Mouse (Mus musculus) left cerebral cortex, adult 8-10 months (tissue): Measurements from ENCODE around the gene Ipo13. TPM values are rescaled to one million over a fixed set of nuclear protein-coding genes. Genes with fewer than 3 reads are reported as not detected.
A peak's percentile ranks its signal among the peaks of the same experiment; 100 is the strongest.

Source experiments
- DNase-seq, 2 experiments: peaks; one replicate each; pipeline ENCODE4 v3.0.0; 2022; ENCODE audit warnings: low spot score in 2 of 2
- total RNA-seq, 4 experiments: library from RNA; stranded (reverse); gene quantifications; 2 replicates each; pipeline ENCODE4 v1.2.4; 2022

The Ipo13 gene
- total RNA-seq, 4 experiments from 2014 or later, result 122 to 133 (median 124) TPM

DNA sequence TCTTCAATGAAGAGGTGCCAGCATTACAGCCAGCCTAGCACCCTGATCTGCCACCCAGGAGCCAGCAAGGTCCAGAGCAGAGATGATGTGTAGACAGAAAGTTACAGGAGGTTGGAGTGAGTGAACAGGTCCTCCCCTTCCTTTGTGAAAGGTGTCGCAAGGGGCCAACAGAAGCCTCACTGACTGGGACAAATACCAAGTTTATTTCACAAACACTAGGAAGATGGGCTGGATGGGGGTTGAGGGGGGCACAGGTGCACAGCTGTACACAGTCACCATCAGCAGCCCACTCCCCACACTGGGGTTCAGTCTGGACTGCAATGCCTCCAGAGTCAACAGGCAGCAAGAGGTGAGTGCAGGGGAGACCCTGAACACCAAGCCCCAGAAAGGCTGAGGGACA is 30.7 kb downstream of the Ipo13 start:
- DNase-seq, result no peak

DNA sequence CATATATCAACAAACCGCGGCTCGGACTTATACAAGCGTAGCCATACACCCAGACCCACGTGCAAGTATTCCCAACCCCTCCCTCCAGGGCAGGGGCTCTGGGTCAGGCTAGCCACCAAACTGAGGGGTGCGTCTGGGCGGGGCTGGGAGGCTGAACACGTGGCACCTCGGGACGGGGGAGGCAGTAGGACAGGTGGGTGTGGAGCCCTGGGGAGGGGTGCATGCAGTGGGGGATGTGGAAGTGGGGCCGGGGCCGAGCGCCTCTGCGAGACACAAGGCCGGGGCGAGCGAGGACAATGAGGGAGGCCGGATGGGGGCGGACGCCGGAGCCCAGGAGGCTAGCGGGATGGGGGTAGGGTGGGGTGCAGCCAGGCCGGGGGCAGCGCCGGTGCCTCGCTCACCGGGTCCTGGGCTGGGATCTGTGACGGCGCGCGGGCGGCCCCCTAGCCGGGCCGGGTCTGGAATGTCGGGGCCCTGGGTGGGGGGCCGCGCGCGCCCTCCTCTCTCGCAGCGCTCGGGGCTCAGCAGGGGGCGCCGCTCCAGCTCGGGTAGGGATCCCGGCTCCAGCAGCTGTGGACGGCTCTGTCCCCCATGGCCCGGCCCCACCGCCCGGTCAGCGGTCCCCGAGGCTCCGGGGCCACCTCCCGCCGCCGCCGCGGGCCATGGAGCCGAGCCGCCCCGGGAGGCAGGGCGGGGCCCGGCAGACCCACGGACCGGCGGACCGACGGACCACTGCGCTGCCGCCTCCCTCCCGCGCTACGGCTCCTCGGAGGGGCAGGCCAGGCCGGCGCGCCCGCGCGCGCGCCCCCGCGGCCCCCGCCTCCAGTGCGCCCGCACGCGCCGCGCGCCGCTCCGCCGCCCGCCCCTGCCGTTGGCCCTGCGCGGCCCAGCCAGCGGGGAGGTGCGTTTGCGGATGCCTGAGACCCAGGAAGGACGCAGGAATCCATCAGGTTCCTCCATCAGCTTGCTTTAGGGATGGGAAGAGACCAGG is 31.8 kb downstream of the Ipo13 start, which contains the start of gene B4galt2:
TSS of gene B4galt2 (minus strand) at position 787 of the 991 bp plus-strand sequence.
- peak in 1 of 2 experiments; percentile 53 for DNase-seq

DNA sequence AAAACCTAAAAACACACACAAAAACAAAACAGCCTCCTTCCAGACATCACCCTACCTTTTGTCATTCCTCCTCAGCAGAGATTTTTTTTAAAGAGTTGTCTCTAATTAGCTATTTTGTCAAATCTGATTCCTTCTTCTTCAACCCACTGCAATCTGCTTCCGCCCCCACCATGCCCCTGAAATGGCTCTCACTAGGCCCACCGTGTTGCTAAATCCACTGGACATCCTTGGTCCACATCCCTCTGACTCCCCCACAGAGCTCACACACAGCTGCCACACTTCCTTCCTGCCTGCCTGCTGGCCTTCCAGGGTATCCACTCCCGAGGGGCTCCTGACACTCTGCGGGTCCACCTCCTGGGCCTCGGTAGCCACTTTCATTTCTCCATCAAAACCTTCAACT is 36.1 kb downstream of the Ipo13 start:
- no peak for DNase-seq

DNA sequence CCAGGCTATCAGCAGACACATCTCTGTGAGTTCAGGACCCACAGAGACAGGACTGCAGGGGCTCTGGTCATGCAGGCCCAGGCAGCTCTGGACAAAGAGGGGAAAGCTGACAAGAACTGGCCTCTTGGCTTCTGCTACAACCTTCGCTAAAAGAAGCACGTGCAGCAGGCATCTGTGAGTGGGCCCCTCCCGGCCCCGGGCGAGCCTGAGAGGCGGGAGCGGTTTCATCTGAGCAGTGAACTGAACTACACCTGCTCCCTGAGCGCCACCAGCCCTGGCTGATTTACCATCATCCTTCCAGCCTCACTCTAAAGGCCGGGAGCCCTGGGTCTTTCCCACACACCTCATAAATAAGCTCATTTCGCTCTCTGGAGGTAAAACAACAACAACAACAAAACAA is 36.5 kb downstream of the Ipo13 start:
- no peak for DNase-seq

DNA sequence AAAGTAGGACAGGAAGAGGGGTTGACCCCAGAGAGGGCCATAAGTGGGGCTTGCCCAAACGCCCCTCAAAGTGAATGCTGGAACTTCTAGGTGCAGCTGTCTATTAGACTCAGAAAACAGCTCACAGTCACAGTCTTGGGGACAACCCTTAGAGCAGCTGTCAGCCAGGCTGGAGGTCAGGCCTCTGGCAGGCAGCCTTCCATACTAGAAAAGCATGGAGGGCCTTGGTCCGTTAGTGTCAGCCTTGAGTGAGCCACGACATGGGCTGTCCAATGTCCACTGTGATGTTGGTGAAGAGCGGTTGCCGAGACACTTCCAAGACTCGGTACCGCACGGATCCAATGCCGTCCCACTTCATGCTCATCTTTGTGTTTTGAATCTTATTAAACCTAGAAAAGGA is 41.2 kb downstream of the Ipo13 start:
- no peak for DNase-seq

DNA sequence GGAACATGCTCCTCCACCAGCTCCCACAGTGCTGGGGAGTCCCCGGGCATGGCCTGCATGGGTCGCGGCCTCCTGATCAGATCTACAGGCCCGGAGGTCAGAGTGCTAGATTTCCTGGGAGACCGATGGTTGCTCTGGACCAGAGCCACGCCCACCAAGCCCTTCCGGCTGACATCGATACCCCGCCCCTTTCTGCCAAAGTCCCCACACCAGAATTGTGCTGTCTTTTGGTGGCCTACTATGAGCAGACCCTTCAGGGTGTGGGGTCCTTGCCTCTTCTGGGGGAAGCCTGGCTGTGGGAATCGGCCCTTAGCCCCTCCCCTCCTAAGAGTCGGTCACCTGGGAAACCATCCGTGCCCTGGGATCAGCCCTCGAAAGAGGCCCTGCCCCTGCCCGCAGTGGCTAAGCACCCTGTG is 42.3 kb downstream of the Ipo13 start, which contains the start of gene Ccdc24:
TSS of gene Ccdc24 (minus strand) at position 87 of the 416 bp plus-strand sequence.
- no peak for DNase-seq

DNA sequence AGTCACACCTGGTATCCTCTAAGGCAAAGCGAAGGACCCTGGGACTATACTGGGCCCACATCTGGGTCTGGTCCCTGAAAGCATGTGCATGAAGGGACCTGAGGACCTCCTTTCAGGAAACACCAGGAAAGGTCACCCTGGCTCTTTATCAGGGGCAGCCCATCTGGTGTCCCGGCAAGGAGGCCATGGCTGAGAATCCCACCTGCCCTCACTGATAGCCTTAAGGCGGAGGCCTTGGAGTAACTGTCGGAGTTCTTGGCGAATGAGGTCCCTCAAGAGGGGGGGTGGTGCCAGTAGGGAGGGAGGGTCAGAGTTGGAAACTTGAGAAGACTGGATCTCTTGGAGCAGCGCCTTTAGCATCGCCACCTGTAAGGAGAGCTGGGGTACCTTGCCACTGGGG is 43.0 kb downstream of the Ipo13 start:
- DNase-seq, result no peak

DNA sequence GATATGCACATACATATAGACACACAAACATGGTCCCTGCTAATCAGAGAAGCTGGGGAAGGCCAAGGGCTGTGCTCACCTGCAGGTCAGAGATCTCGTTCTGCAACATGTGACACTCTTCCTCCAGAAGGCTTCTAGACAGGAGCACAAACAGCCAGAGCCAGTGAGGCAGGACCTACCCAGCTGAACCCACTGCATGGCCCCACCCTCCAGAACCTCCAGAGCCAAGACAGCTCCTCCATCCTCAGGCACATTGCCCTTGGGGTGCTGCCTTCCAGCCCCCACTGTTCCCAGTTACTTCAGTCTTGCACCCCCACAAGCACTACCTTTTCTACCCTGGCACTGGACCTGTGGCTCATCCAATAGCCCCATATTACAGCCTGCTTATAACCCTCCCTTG is 44.4 kb downstream of the Ipo13 start:
- DNase-seq, result no peak

DNA sequence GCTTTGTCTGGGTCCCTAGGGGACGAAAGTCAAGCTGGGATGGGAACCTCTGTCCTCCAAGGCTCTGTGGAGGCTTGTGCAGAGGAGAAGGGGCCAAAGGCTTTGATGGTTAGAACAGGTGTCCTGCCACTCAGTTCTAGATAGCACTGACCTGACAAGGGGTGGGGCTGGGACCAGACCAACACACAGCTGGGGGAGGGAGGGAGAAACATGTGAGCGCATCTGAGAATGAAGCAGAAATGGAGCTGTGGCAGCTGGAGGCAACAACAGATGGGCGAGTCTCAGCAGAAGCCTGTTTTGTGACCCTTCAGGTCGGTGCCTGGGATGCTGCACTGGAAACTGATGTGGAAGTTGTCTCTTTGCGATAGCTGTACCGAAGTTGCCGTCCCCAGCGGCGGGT is 45.5 kb downstream of the Ipo13 start:
- no peak for DNase-seq

DNA sequence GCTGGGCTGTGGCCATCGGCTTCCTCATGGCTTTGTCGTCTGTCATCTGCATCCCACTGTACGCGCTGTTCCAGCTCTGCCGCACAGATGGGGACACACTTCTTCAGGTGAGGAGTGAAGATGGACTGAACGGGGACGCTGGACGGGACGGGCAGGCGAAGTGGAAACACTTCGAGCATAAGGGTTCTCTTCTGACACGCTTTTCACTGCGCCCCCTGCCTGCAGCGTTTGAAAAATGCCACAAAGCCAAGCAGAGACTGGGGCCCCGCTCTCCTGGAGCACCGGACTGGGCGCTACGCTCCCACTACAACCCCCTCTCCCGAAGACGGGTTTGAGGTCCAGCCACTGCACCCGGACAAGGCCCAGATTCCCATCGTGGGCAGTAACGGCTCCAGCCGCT is 47.0 kb downstream of the Ipo13 start:
- peak in 1 of 2 experiments; percentile 52 for DNase-seq

DNA sequence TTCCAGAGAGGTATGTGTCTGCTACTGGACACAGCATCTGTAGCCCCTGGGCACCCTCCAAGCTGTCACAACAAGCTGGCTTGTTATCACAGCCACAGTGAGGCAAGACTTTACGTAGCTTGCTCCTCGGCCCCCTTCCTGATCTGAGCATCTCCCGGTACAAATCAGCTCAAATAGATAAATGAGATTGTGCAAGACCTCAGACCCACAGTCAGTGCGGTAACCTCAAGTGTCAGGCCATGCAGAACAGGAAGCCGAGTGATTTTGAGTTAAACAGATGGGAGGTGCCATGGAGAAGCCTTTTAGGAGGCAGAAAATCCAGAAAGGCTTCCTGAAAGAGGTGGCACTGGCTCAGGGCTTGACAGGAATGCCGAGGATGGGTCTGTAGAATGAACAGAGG is 47.8 kb downstream of the Ipo13 start:
- DNase-seq, result no peak

DNA sequence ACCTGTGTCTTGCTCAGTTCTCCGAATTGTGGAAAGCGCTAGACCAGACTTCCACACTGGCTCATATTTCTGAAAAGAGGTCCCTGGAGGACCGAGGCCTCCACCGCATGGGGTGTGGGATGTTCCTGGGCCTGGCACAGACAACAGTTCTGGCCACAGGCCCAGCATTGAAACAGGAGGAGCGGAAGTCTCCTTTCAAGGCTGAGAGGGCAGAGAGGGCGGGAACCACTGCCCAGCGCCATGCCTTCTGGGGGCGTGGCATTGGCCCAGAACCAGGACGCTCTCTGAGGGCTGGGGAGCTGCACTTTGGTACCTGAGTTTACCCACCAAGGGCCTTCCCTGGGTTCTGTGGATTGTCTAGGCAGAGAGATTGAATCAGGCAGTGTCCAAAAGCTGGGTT is 48.7 kb downstream of the Ipo13 start:
- DNase-seq, result no peak

DNA sequence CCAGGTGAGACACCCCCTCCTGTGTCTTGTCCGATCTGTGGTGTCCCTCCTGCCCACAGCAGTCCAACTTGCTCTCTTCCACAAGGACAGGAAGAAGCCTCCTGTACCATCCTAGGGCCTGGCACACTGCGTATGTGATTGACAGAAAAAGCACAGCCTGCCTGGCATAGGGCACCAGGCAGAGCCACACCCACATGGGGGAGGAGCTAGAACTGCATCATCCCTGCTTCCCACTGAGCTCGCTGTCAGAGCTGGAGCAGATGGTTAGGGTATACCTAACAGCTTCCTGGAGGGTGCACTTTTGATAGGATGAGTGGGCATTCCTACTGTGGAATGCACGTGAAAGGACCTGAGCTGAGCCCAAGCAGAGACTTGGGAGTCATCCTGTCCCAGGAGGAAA is 52.0 kb downstream of the Ipo13 start:
- DNase-seq, result peak in 1 of 2 experiments; percentile 78

DNA sequence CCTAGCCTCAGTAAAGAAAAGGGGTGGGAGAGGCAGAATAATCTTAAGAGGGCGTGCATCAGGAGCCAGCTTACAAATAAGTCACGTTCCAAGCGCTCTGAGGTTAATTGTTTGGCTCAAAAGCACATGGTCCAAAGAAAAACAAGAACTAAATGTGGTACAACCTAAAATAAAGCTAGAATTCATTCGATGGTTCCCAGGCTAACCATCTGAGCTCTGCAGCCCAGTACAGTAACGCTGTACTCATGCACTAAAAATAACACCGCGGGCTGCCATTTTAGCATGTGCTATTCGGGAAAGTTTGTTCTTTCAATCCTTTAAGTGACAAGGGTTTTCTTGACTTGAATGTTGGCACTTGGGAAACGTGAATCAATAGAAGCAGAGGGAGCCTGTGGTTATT is 54.2 kb downstream of the Ipo13 start:
- no peak for DNase-seq

DNA sequence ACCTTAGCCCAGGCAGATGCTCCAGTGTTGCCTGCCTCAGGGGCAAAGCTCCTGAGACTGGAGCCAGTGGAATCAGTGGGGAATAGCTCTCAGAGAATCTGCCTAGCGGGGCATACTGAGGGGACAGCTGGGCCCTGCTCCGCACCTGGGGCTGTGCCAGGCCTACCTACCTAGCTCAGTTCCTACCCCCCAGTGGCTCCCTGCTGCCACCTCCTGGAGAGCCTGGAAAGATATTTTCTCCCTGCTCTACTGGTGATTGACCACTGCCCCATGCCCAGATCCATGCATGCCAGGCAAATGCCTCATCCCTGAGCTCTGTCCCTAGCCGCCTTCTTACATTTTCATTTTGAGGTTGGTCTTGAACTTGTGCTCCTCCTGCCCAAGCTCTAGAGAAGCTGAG is 56.0 kb downstream of the Ipo13 start:
- no peak for DNase-seq

DNA sequence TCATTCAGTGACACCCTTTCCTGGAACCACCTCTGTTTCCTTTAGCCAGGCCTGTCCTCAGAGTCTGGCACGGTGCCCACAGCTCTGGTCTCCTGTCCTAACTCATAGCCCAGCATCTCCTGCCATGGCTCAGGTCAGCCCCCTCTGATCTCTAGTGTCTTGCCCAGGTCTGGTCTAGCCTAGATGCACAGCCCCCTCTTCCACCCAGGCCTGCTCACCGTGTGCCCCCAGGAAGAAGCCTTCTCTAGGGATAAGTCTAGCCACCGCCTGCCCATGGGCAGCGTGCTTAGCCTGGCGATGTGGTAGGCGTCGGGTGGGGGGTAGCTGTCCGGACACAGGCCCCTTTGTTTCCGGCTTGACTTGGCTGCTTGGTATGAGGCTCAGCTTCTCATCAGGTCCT is 59.7 kb downstream of the Ipo13 start:
- no peak for DNase-seq

DNA sequence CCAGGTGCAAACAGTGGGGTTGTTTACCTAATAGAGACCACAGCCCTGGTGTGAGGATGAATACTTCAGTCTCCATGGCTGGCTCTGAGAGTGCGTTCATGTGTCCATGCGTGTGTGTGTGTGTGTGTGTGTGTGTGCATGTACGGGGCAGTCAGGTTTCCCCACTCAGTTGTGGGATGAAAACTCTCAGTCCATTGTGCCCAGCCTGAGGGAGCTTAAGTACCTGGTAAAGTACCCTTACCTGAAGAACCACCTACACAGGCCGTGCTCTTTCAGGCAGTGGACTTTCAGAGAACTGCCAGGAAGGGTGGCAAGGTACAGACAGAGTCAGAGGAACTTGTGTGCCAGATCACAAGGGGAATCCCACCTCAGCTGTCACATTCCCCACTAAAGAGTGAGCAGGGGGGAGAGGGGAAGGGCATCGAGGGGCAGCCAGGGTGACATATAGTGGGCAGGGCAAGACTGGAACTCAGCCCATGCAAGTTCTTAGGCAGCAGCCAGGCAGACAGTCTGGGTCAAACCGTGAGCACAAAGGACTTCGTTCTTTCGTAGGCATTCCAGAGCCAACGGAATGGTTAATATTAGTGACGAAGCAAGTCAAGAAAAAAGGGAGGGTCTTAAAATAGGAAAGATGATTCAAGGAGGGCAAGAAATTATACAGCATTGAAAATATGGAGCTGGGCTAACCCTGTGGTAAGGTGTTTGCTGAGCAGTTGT is 62.5 kb downstream of the Ipo13 start:
- no peak for DNase-seq

DNA sequence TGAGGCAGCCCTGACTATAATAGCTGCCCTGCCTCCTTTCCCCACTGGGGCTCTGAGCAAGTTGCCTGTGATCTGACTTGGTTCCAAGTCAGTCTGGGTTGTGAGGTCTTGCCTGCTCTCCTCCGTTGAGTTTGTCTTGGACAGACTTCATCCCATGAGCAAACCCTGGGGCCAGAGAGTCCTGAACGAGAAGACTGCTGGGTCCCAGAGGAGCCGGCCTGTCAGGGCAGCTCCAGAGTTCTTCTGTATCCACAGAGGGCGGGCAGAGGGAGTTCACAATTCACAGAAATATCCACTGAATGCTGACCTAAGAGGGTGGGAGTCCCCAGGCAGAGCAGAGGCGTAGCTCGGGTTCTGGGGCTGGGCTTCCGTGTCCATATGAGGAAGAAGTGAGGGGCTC is 63.9 kb downstream of the Ipo13 start:
- no peak for DNase-seq

DNA sequence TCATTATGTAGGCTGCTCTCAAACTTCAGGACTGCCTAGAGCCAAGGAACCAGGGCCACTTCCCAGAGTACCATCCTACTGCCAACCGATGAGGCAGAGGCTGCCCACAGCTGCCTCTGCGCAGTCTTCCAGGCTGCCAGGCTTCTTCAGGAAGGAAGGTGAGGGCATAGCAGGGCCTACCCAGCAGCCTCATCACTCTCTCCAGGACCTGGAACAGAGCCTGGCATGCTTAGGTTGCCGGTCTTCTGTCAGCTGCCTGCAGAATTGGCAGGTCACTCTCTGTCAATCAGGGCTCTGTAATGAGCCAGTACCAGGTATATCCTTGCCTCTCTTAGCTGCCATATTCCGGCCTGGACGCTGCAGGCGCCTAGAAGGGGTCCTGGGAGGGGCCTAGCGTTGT is 64.6 kb downstream of the Ipo13 start:
- DNase-seq, result no peak

DNA sequence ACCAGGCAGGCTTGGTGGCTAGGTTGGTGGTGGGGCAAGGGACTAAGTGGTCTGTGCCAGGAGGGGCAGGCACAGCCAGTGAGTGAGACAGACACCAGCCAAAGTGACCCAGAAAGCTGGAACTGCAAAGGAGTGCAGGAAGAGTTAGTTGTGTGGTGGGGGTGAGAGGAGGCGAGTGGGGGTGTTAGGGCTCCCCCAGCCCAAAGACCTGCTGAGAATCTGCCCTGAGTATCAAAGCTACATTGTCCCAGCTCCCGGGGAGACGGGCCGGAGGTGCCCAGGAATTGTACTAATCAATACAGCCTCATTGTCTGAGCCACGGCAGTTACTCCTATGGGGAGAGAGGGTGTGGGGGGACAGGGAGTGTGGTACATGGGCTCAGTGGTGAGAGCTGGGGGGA is 65.3 kb downstream of the Ipo13 start:
- DNase-seq, result no peak

DNA sequence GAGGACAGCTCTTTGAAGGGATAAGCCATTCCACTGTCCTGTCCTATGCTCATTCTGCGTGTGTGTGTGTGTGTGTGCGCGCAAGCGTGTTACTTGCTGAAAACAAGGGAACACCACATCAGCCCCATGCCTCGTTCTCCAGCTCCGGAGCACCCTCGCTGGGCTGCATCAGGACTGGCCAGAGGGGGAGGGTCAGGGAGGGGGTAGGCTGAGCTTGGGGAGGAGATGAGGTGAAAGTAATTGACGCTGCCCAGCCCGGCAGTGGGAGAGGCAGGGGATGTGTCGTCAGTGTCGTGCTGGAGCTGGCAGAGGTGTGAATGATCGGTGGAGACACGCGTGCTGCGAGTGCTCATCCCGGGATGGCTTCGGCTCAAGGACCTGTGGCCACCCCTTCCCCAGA is 65.7 kb downstream of the Ipo13 start:
- no peak for DNase-seq

DNA sequence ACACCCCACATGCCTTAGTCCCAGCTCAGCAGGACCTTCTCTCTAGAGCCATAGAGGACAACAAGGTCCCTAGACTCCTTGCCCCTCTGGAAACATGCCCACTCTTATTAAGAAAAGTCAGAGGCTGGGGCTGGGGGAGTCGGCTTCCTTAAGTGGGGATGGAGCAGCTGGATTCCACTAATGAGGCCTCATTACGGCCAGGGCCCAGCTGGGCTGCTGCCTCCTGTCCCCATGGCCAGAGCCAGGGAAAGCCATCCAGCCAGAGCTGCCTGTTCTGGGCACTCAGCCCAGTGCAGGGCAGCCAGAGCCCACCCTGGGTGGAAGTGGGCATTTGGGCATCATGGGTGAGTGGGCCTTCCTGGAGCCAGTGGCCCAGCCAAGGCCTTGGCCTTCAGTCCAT is 67.8 kb downstream of the Ipo13 start:
- DNase-seq, result peak in 1 of 2 experiments; percentile 58
